ENCODE assay signal across 13 mouse cellular contexts in the genomic region with DNA sequence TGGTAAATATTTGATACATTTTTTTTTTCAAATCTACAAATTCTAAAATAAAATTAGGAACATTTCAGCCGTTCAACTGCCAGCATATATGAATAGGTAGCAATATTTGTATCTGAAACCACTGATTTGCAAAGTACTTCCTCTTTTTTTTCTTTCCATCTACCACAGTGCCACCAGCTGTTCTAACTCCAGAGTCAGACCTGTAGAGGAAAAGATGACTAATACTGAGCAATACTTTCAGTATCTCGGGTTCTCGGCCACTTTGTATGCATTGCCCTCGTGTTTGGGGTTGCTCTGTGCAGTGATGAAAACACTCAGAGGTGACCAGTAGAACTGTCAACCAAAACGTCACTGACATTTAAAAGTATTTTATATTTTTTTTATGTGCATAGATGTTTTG. TPM values are rescaled to one million over a fixed set of nuclear protein-coding genes. Genes with fewer than 3 reads are reported as not detected.
DNase-seq lines count a peak whose midpoint lies in the region; ATAC-seq lines count a peak whose summit lies in the region.
"Had no signal": no experiment of that assay in that cellular context is flagged by ENCODE, and none has a peak within 500 bp of the region (broad histone marks: within the 10 kb centered on the region; RNA-seq: fewer than 3 reads in every experiment).

No protein-coding gene starts in this region.

- 0 out of 2 replicates have a peak overlapping the region, but pooled peaks have one; percentile 28 for H3K9ac ChIP-seq in heart, embryonic 13.5 days
- no peak overlapping the region for H3K9ac ChIP-seq in heart, embryonic 11.5 days (ENCODE audit: low read depth, low read length)
- no peak overlapping the region for H3K9ac ChIP-seq in forebrain, embryonic 11.5 days (ENCODE audit: low read length)

- WGBS in heart, embryonic 13.5 days: 57% methylated on average over 5 of the region's 5 CpGs
- WGBS in heart, embryonic 11.5 days (ENCODE audit: insufficient replicate concordance): 64% methylated on average over 5 of the region's 5 CpGs
- 88% methylated on average over 5 of the region's 5 CpGs for WGBS in forebrain, embryonic 11.5 days

- H3K27ac ChIP-seq in heart, embryonic 13.5 days (replicated peaks): no peak overlapping the region
- no peak overlapping the region for H3K27ac ChIP-seq in heart, embryonic 11.5 days (ENCODE audit: low read depth, low read length)
- no peak overlapping the region for H3K27ac ChIP-seq in forebrain, embryonic 11.5 days (ENCODE audit: low read depth, low read length)
- H3K27ac ChIP-seq: forebrain, embryonic 12.5 days; hindbrain, embryonic 15.5 days; limb, embryonic 13.5 days had no signal

- H3K4me1 ChIP-seq in heart, embryonic 13.5 days: peaks cover 20% of the 10 kb centered on the region
- H3K4me1 ChIP-seq in heart, embryonic 11.5 days (ENCODE audit: control insufficient read depth, insufficient read depth, low read length): peaks cover 7% of the 10 kb centered on the region; the same call in 1 of the 2 replicates
- no peaks in the 10 kb centered on the region; the same call in 1 of the 2 replicates for H3K4me1 ChIP-seq in forebrain, embryonic 11.5 days (replicated peaks; ENCODE audit: control insufficient read depth, insufficient read depth, low read length)

- ATAC-seq in heart, embryonic 13.5 days (ENCODE audit: extremely low read depth, insufficient number of reproducible peaks, low FRiP score, low TSS enrichment): no peak
- ATAC-seq in heart, embryonic 11.5 days (replicated peaks; ENCODE audit: insufficient number of reproducible peaks, low FRiP score, low TSS enrichment): no peak
- no peak for ATAC-seq in forebrain, embryonic 11.5 days (replicated peaks; ENCODE audit: low FRiP score)

- H3K27me3 ChIP-seq in heart, embryonic 13.5 days (replicated peaks): no peaks in the 10 kb centered on the region
- no peaks in the 10 kb centered on the region for H3K27me3 ChIP-seq in heart, embryonic 11.5 days (ENCODE audit: control insufficient read depth, insufficient read depth, low read length)
- no peaks in the 10 kb centered on the region for H3K27me3 ChIP-seq in forebrain, embryonic 11.5 days (ENCODE audit: control insufficient read depth, insufficient read depth, low read length)
- H3K27me3 ChIP-seq: forebrain, embryonic 12.5 days; hindbrain, embryonic 15.5 days; limb, embryonic 13.5 days had no signal

- peaks cover 73% of the 10 kb centered on the region for H3K36me3 ChIP-seq in heart, embryonic 13.5 days
- peaks cover 19% of the 10 kb centered on the region for H3K36me3 ChIP-seq in heart, embryonic 11.5 days (ENCODE audit: control insufficient read depth, insufficient read depth, low read length)
- H3K36me3 ChIP-seq in forebrain, embryonic 11.5 days (ENCODE audit: control insufficient read depth, insufficient read depth, low read length): peaks cover 6% of the 10 kb centered on the region; the same call in 1 of the 2 replicates

- H3K9me3 ChIP-seq in heart, embryonic 13.5 days: no peaks in the 10 kb centered on the region
- no peaks in the 10 kb centered on the region for H3K9me3 ChIP-seq in heart, embryonic 11.5 days (replicated peaks; ENCODE audit: control insufficient read depth, low read length)
- no peaks in the 10 kb centered on the region for H3K9me3 ChIP-seq in forebrain, embryonic 11.5 days (ENCODE audit: control insufficient read depth, low read length)
- H3K9me3 ChIP-seq: forebrain, embryonic 12.5 days; hindbrain, embryonic 15.5 days; limb, embryonic 13.5 days had no signal

- no peak overlapping the region for H3K4me3 ChIP-seq in heart, embryonic 13.5 days
- H3K4me3 ChIP-seq in heart, embryonic 11.5 days (ENCODE audit: low read depth, low read length): no peak overlapping the region
- no peak overlapping the region for H3K4me3 ChIP-seq in forebrain, embryonic 11.5 days (ENCODE audit: low read depth, low read length)

- no peak overlapping the region for H3K4me2 ChIP-seq in heart, embryonic 13.5 days
- no peak overlapping the region for H3K4me2 ChIP-seq in heart, embryonic 11.5 days
- H3K4me2 ChIP-seq in forebrain, embryonic 11.5 days (ENCODE audit: low read depth, low read length, severe bottlenecking): no peak overlapping the region

- DNase-seq in thymus, postnatal 0 days (ENCODE audit: low spot score): peak; percentile 27
- no peak for DNase-seq in thymus, postnatal 25 days
- peak; percentile 84 for DNase-seq in induced T-regulatory cell, adult 2 months (ENCODE audit: low read depth)
- DNase-seq in cerebellum, postnatal 36 days: no peak
- no peak for DNase-seq in gastrocnemius, adult 8-10 months (ENCODE audit: low spot score in 2 of 2)
- DNase-seq in forebrain, embryonic 11.5 days (ENCODE audit: low spot score): no peak
- DNase-seq: adrenal gland, postnatal 36 days; gastrocnemius, postnatal 25 days had no signal

RNA-seq across cellular contexts. Expression of a gene that starts 2.2 kb away (rescaled TPM):
- polyA plus RNA-seq in heart, embryonic 13.5 days (2015; fragmentation: Nextera tagmentation; extraction: Ambion mirVana): 26.5 and 28.4 TPM in 2 replicates
- polyA plus RNA-seq in heart, embryonic 11.5 days (2014; fragmentation: Nextera tagmentation; extraction: Ambion mirVana): 28.5 and 28.7 TPM in 2 replicates
- 49.3 and 50.0 TPM in 2 replicates for polyA plus RNA-seq in thymus, postnatal 0 days (2015; fragmentation: Nextera tagmentation; extraction: Ambion mirVana)
- 1 to 10 TPM; 3.6 to 6.9 (median 6.6) TPM for total RNA-seq in gastrocnemius, adult 8-10 months (2022)
- 56.9 and 59.0 TPM in 2 replicates for polyA plus RNA-seq in forebrain, embryonic 11.5 days (2014; fragmentation: Nextera tagmentation; extraction: Ambion mirVana)

RNA-seq across cellular contexts. Expression of a gene that starts 28.3 kb away (rescaled TPM):
- 120 TPM in 2 replicates for polyA plus RNA-seq in heart, embryonic 13.5 days (2015; fragmentation: Nextera tagmentation; extraction: Ambion mirVana)
- 118 and 151 TPM in 2 replicates for polyA plus RNA-seq in heart, embryonic 11.5 days (2014; fragmentation: Nextera tagmentation; extraction: Ambion mirVana)
- polyA plus RNA-seq in thymus, postnatal 0 days (2015; fragmentation: Nextera tagmentation; extraction: Ambion mirVana): 75.0 and 75.5 TPM in 2 replicates
- total RNA-seq in gastrocnemius, adult 8-10 months (2022): 10 to 100 TPM; 26.5 to 33.6 (median 28.8) TPM
- 142 and 146 TPM in 2 replicates for polyA plus RNA-seq in forebrain, embryonic 11.5 days (2014; fragmentation: Nextera tagmentation; extraction: Ambion mirVana)

Comparison
In these comparisons a context has a peak if more than half of its experiments do, and no peak if none do; other contexts are left out.
1. DNase-seq: peak in thymus, postnatal 0 days (single experiment) and induced T-regulatory cell, adult 2 months (single experiment); none in thymus, postnatal 25 days (single experiment), cerebellum, postnatal 36 days (0 of 2), gastrocnemius, adult 8-10 months (0 of 2) and forebrain, embryonic 11.5 days (single experiment).